Mouse (Mus musculus) MEL (cell line): ENCODE measurements around the gene Robo3. TPM values are rescaled to one million over a fixed set of nuclear protein-coding genes. Genes with fewer than 3 reads are reported as not detected.

Experiments
- DNase-seq: peaks from one replicate; pipeline ENCODE4 v3.0.0; 2011; ENCODE audit warnings: low read depth, low spot score
- H3K27ac ChIP-seq: 2 replicates; pipeline ENCODE4 v1.5.1; 2012; ENCODE audit warnings: low read depth, mild to moderate bottlenecking, control low read depth, low read length, moderate library complexity; ENCODE audit not compliant: control insufficient read depth
- H3K27me3 ChIP-seq, 2 experiments: fragments of 150-350 bp in 1 of 2; sonication (generic) in 1 of 2; 2 replicates each; pipeline ENCODE4 v1.6.1; 2012; ENCODE audit warnings: low read length in 2 of 2, mild to moderate bottlenecking in 2 of 2, improper control_type of control experiment in 1 of 2, moderate library complexity in 1 of 2; ENCODE audit not compliant: insufficient read depth in 2 of 2, control insufficient read depth in 1 of 2
- H3K36me3 ChIP-seq, 2 experiments: 2 replicates each; pipeline ENCODE4 v1.6.1; 2012 to 2014; ENCODE audit warnings: low read length in 2 of 2, improper control_type of control experiment in 1 of 2, inconsistent platforms in 1 of 2, mild to moderate bottlenecking in 1 of 2; ENCODE audit not compliant: insufficient read depth in 2 of 2, control insufficient read depth in 1 of 2
- H3K4me1 ChIP-seq, 2 experiments: fragments of 150-350 bp in 1 of 2; sonication (generic) in 1 of 2; 2 replicates each; pipeline ENCODE4 v1.6.1; 2012; ENCODE audit warnings: low read length in 2 of 2, improper control_type of control experiment in 1 of 2, mild to moderate bottlenecking in 1 of 2; ENCODE audit not compliant: insufficient read depth in 2 of 2, control insufficient read depth in 1 of 2
- H3K4me3 ChIP-seq, 2 experiments: fragments of 150-350 bp in 1 of 2; sonication (generic) in 1 of 2; 2 replicates each; pipeline ENCODE4 v1.5.1; 2012; ENCODE audit warnings: low read depth in 2 of 2, low read length in 2 of 2, mild to moderate bottlenecking in 2 of 2, moderate library complexity in 2 of 2, control low read depth in 1 of 2, improper control_type of control experiment in 1 of 2; ENCODE audit not compliant: control insufficient read depth in 1 of 2, insufficient read depth in 1 of 2
- H3K79me2 ChIP-seq: 2 replicates; pipeline ENCODE4 v1.6.1; 2012; ENCODE audit warnings: mild to moderate bottlenecking, low read length, moderate library complexity; ENCODE audit not compliant: control insufficient read depth, poor library complexity, insufficient read depth
- H3K9ac ChIP-seq: 2 replicates; pipeline ENCODE4 v1.6.1; 2012; ENCODE audit warnings: low read depth, mild to moderate bottlenecking, control low read depth, low read length, moderate library complexity; ENCODE audit not compliant: control insufficient read depth, poor library complexity, severe bottlenecking
- H3K9me3 ChIP-seq: fragments of 150-350 bp; sonication (generic); replicated peaks from 2 replicates; pipeline ENCODE4 v1.6.1; 2012; ENCODE audit warnings: mild to moderate bottlenecking, low read length, improper control_type of control experiment, moderate library complexity; ENCODE audit not compliant: insufficient read depth
- CTCF ChIP-seq, 3 experiments: IDR thresholded peaks in 2 of 3; conservative IDR thresholded peaks in 1 of 3; 2 replicates each; pipeline ENCODE4 v1.5.1; 2011 to 2012; ENCODE audit warnings: low read length in 3 of 3, low read depth in 2 of 3, mild to moderate bottlenecking in 2 of 3, improper control_type of control experiment in 1 of 3, inconsistent platforms in 1 of 3, mixed read lengths in 1 of 3, moderate library complexity in 1 of 3; ENCODE audit not compliant: control insufficient read depth in 1 of 3, insufficient read depth in 1 of 3, poor library complexity in 1 of 3, severe bottlenecking in 1 of 3
- ELF1 ChIP-seq: IDR thresholded peaks from 2 replicates; pipeline ENCODE4 v1.6.1; 2014; ENCODE audit warnings: low read depth, mild to moderate bottlenecking, inconsistent platforms, low read length, improper control_type of control experiment, moderate library complexity
- ETS1 ChIP-seq: IDR thresholded peaks from 2 replicates; pipeline ENCODE4 v1.6.1; 2012; ENCODE audit warnings: low read depth, mild to moderate bottlenecking, inconsistent platforms, low read length, improper control_type of control experiment, moderate library complexity
- GABPA ChIP-seq: IDR thresholded peaks from 2 replicates; pipeline ENCODE4 v1.6.1; 2012; ENCODE audit warnings: low read depth, mild to moderate bottlenecking, inconsistent platforms, low read length, improper control_type of control experiment, moderate library complexity
- GATA1 ChIP-seq: IDR thresholded peaks from 2 replicates; pipeline ENCODE4 v1.6.1; 2011; ENCODE audit warnings: low read depth, low read length, improper control_type of control experiment
- HCFC1 ChIP-seq: IDR thresholded peaks from 2 replicates; pipeline ENCODE4 v1.6.1; 2012; ENCODE audit warnings: low read depth, mild to moderate bottlenecking, inconsistent platforms, low read length, improper control_type of control experiment, moderate library complexity
- MAFK ChIP-seq: IDR thresholded peaks from 2 replicates; pipeline ENCODE4 v1.6.1; 2011; ENCODE audit warnings: low read depth, mild to moderate bottlenecking, low read length, improper control_type of control experiment, borderline replicate concordance
- MAZ ChIP-seq: IDR thresholded peaks from 2 replicates; pipeline ENCODE4 v1.6.1; 2012; ENCODE audit warnings: low read depth, mild to moderate bottlenecking, inconsistent platforms, low read length, improper control_type of control experiment
- MEF2A ChIP-seq: IDR thresholded peaks from 2 replicates; pipeline ENCODE4 v1.6.1; 2014; ENCODE audit warnings: low read depth, mild to moderate bottlenecking, inconsistent platforms, low read length, improper control_type of control experiment; ENCODE audit not compliant: poor library complexity, insufficient replicate concordance, severe bottlenecking; ENCODE audit errors: extremely low read depth
- MXI1 ChIP-seq: IDR thresholded peaks from 2 replicates; pipeline ENCODE4 v1.6.1; 2011; ENCODE audit warnings: mild to moderate bottlenecking, low read depth, low read length, improper control_type of control experiment
- MYB ChIP-seq: IDR thresholded peaks from 2 replicates; pipeline ENCODE4 v1.6.1; 2011; ENCODE audit warnings: mild to moderate bottlenecking, low read depth, low read length, improper control_type of control experiment
- NELFE ChIP-seq: IDR thresholded peaks from 2 replicates; pipeline ENCODE4 v1.6.1; 2011; ENCODE audit warnings: low read depth, low read length, improper control_type of control experiment
- NRF1 ChIP-seq: IDR thresholded peaks from 2 replicates; pipeline ENCODE4 v1.6.1; 2014; ENCODE audit warnings: low read depth, mild to moderate bottlenecking, inconsistent platforms, low read length, improper control_type of control experiment, moderate library complexity; ENCODE audit not compliant: poor library complexity, insufficient read depth, severe bottlenecking
- POLR2AphosphoS2 ChIP-seq: IDR thresholded peaks from 2 replicates; pipeline ENCODE4 v1.6.1; 2011; ENCODE audit warnings: low read length, improper control_type of control experiment
- RAD21 ChIP-seq: IDR thresholded peaks from 2 replicates; pipeline ENCODE4 v1.6.1; 2011; ENCODE audit warnings: mild to moderate bottlenecking, low read depth, low read length, improper control_type of control experiment
- RCOR1 ChIP-seq: IDR thresholded peaks from 2 replicates; pipeline ENCODE4 v1.6.1; 2012; ENCODE audit warnings: low read depth, mild to moderate bottlenecking, inconsistent platforms, low read length, improper control_type of control experiment
- SIN3A ChIP-seq: IDR thresholded peaks from 2 replicates; pipeline ENCODE4 v1.6.1; 2012; ENCODE audit warnings: low read length, improper control_type of control experiment, inconsistent platforms
- SMC3 ChIP-seq: IDR thresholded peaks from 2 replicates; pipeline ENCODE4 v1.6.1; 2011; ENCODE audit warnings: low read depth, low read length, improper control_type of control experiment
- TCF12 ChIP-seq: IDR thresholded peaks from 2 replicates; pipeline ENCODE4 v1.6.1; 2014; ENCODE audit warnings: low read depth, mild to moderate bottlenecking, inconsistent platforms, low read length, improper control_type of control experiment, moderate library complexity
- ZKSCAN1 ChIP-seq: IDR thresholded peaks from 2 replicates; pipeline ENCODE4 v1.6.1; 2012; ENCODE audit warnings: low read depth, mild to moderate bottlenecking, inconsistent platforms, low read length, improper control_type of control experiment, moderate library complexity
- ZNF384 ChIP-seq: IDR thresholded peaks from 2 replicates; pipeline ENCODE4 v1.6.1; 2012; ENCODE audit warnings: low read depth, mild to moderate bottlenecking, inconsistent platforms, low read length, improper control_type of control experiment
- polyA plus RNA-seq, 2 experiments: library from polyadenylated mRNA; stranded (reverse) in 1 of 2; unstranded in 1 of 2; fragments of >175 nt in 1 of 2; fragments of >200 nt in 1 of 2; gene quantifications; 2 replicates each; pipeline versions ENCODE4 v1.2.1 to v1.2.4; 2012; ENCODE audit warnings: low replicate concordance in 2 of 2, low read depth in 1 of 2; ENCODE audit not compliant: insufficient read length in 2 of 2, insufficient read depth in 1 of 2, missing spikeins in 1 of 2
- total RNA-seq: library from RNA; depleted of rRNA; stranded (reverse); fragments of 300-350 nt; gene quantifications from 2 replicates; pipeline ENCODE4 v1.2.3, GENCODE M21; 2012

The Robo3 gene
- total and polyA plus RNA-seq, 3 experiments: not detected

DNA sequence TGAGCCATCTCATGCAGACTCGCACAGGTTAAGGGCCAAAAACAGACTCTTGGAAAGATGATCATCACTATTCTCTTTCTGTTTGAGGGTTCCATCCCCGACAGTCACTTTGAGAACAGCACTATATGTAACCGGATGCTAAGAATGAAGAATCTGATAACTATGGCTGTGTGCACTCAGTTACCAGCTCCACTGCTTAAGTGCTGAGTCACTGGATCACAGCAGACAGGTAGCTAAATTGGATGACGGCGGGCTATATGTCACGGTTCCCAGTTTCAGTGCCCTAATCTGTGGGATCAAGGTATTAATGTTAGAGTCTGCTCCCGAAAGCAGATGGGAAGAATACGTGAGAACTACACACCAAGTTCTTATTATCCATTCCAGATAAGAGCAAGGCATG lies 22.8 kb upstream of the Robo3 start:
- DNase-seq: no peak
- H3K36me3 ChIP-seq: no peaks in the 10 kb centered on the region; a peak in 1 of 4 replicates
- no peak overlapping the region for H3K4me3 ChIP-seq
- no peak overlapping the region for H3K9ac ChIP-seq
- TF ChIP-seq MYB (no peak), MEF2A (no peak), RCOR1 (no peak), NELFE (no peak), TCF12 (no peak), ZKSCAN1 (no peak), ELF1 (no peak), POLR2AphosphoS2 (no peak), NRF1 (no peak), GABPA (no peak), SMC3 (no peak), ZNF384 (no peak), MXI1 (no peak), RAD21 (no peak), HCFC1 (no peak), GATA1 (no peak)
- H3K27ac ChIP-seq: no peak overlapping the region
- no peaks in the 10 kb centered on the region for H3K79me2 ChIP-seq
- peaks cover 14 to 21% of the 10 kb centered on the region in 2 experiments for H3K27me3 ChIP-seq
- no peaks in the 10 kb centered on the region for H3K4me1 ChIP-seq
- no peaks in the 10 kb centered on the region for H3K9me3 ChIP-seq

- Histone ChIP-seq H3K9me3 (no peaks in the 10 kb centered on the region), H3K9ac (no peak overlapping the region), H3K36me3 (no peaks in the 10 kb centered on the region; a peak in 1 of 4 replicates), H3K27me3 (peaks cover 15 to 23% of the 10 kb centered on the region in 2 experiments), H3K79me2 (no peaks in the 10 kb centered on the region), H3K27ac (no peak overlapping the region), H3K4me1 (no peaks in the 10 kb centered on the region), H3K4me3 (no peak overlapping the region)
- DNase-seq: no peak
- TF ChIP-seq MAFK: no peak
- no peak for TF ChIP-seq GABPA
- no peak for TF ChIP-seq NELFE
- TF ChIP-seq MAZ: no peak
- TF ChIP-seq ETS1: no peak
- TF ChIP-seq CTCF (IDR thresholded peaks at IDR 0.05 in 2 of 3, conservative IDR thresholded peaks at IDR 0.05 in 1 of 3; ENCODE audit: control insufficient read depth in 1 of 3, insufficient read depth in 1 of 3, low read depth in 2 of 3, low read length in 3 of 3, poor library complexity in 1 of 3, severe bottlenecking in 1 of 3): no peak
- no peak for TF ChIP-seq POLR2AphosphoS2
- TF ChIP-seq SIN3A: no peak
These were observed 21.9 kb upstream of the Robo3 start for GRCm38 (mm10) chr9:37454991-37455390.
